Mouse (Mus musculus) megakaryocyte, embryonic 14.5 days (primary cell): ENCODE measurements around the gene Tnxb. TPM values are rescaled to one million over a fixed set of nuclear protein-coding genes. Genes with fewer than 3 reads are reported as not detected.

ENCODE experiments used
- H3K27me3 ChIP-seq: replicated peaks from 2 replicates; pipeline ENCODE3; 2012; ENCODE audit warnings: inconsistent platforms
- H3K36me3 ChIP-seq: replicated peaks from 2 replicates; pipeline ENCODE3; 2012; ENCODE audit warnings: low read length, inconsistent platforms, mixed read lengths
- H3K4me1 ChIP-seq: 2 replicates; pipeline ENCODE4 v1.6.1; 2012; ENCODE audit warnings: inconsistent platforms
- H3K4me3 ChIP-seq: replicated peaks from 2 replicates; pipeline ENCODE3; 2012; ENCODE audit warnings: moderate library complexity, mild to moderate bottlenecking, inconsistent platforms
- H3K9me3 ChIP-seq: 2 replicates; pipeline ENCODE4 v1.6.1; 2012; ENCODE audit warnings: inconsistent platforms
- FLI1 ChIP-seq: IDR thresholded peaks from 2 replicates; pipeline ENCODE4 v1.6.1; 2012; ENCODE audit warnings: low read length, inconsistent platforms, mixed read lengths
- GATA1 ChIP-seq: IDR thresholded peaks from 3 replicates; pipeline ENCODE4 v1.6.1; 2012; ENCODE audit warnings: mixed read lengths, low read length, inconsistent platforms, borderline replicate concordance
- polyA plus RNA-seq: library from polyadenylated mRNA; stranded (reverse); fragments of >175 nt; gene quantifications from 2 replicates; pipeline ENCODE4 v1.2.3, GENCODE M21; 2012; ENCODE audit warnings: low replicate concordance; ENCODE audit not compliant: insufficient read depth

Gene Tnxb
- polyA plus RNA-seq: 0.03 TPM in 1 of 2 replicates, not detected in the other

GRCm38 (mm10) chr17:34670235-34670634, at the start of gene Tnxb:
Gene Tnxb (plus strand): TSS chr17:34670535.
- H3K27me3 ChIP-seq: peaks cover 78% of the 10 kb centered on the region

GRCm38 (mm10) chr17:34621006-34621405, 49.3 kb upstream of the Tnxb start:
- Histone ChIP-seq H3K9me3 (no peaks in the 10 kb centered on the region), H3K4me3 (no peak overlapping the region), H3K27me3 (no peaks in the 10 kb centered on the region), H3K4me1 (peaks cover 14% of the 10 kb centered on the region), H3K36me3 (peaks cover 67% of the 10 kb centered on the region)
- TF ChIP-seq FLI1 (no peak), GATA1 (no peak)

More at GRCm38 (mm10) chr17:34670235-34670634, at the start of gene Tnxb:
- peaks cover 22% of the 10 kb centered on the region for H3K9me3 ChIP-seq
- peak within 1 kb of the TSS; percentile 56 for H3K4me3 ChIP-seq
- H3K4me1 ChIP-seq: peaks cover 15% of the 10 kb centered on the region; the same call in 1 of the 2 replicates
- no peaks in the 10 kb centered on the region for H3K36me3 ChIP-seq
- TF ChIP-seq GATA1 (no peak), FLI1 (no peak)

- TF ChIP-seq FLI1: no peak
- TF ChIP-seq GATA1: no peak
- Histone ChIP-seq H3K36me3 (peaks cover 53% of the 10 kb centered on the region), H3K4me3 (no peak overlapping the region), H3K27me3 (peaks cover 8% of the 10 kb centered on the region), H3K9me3 (no peaks in the 10 kb centered on the region), H3K4me1 (peaks cover 28% of the 10 kb centered on the region)
Measured at GRCm38 (mm10) chr17:34623161-34623560, 47.2 kb upstream of the Tnxb start.

GRCm38 (mm10) chr17:34624981-34625380, 45.4 kb upstream of the Tnxb start:
- TF ChIP-seq FLI1: no peak
- no peak for TF ChIP-seq GATA1
- peaks cover 47% of the 10 kb centered on the region for H3K36me3 ChIP-seq
- peaks cover 38% of the 10 kb centered on the region for H3K4me1 ChIP-seq
- H3K27me3 ChIP-seq: peaks cover 26% of the 10 kb centered on the region
- no peak overlapping the region for H3K4me3 ChIP-seq
- H3K9me3 ChIP-seq: no peaks in the 10 kb centered on the region

GRCm38 (mm10) chr17:34626062-34626772, 44.1 kb upstream of the Tnxb start:
- peaks cover 38% of the 10 kb centered on the region for H3K27me3 ChIP-seq
- H3K4me3 ChIP-seq: peak overlapping the region; percentile 94
- H3K36me3 ChIP-seq: peaks cover 40% of the 10 kb centered on the region
- TF ChIP-seq FLI1: no peak
- no peak for TF ChIP-seq GATA1
- no peaks in the 10 kb centered on the region for H3K9me3 ChIP-seq
- H3K4me1 ChIP-seq: peaks cover 50% of the 10 kb centered on the region

GRCm38 (mm10) chr17:34626773-34627092, 43.6 kb upstream of the Tnxb start:
- H3K36me3 ChIP-seq: peaks cover 37% of the 10 kb centered on the region
- H3K9me3 ChIP-seq: no peaks in the 10 kb centered on the region
- peak overlapping the region; percentile 94 for H3K4me3 ChIP-seq
- H3K27me3 ChIP-seq: peaks cover 43% of the 10 kb centered on the region
- H3K4me1 ChIP-seq: peaks cover 55% of the 10 kb centered on the region
- TF ChIP-seq GATA1: no peak
- TF ChIP-seq FLI1: no peak

GRCm38 (mm10) chr17:34627093-34627942, 43.0 kb upstream of the Tnxb start:
- TF ChIP-seq FLI1 (no peak), GATA1 (no peak)
- peaks cover 49% of the 10 kb centered on the region for H3K27me3 ChIP-seq
- H3K36me3 ChIP-seq: peaks cover 32% of the 10 kb centered on the region
- H3K4me1 ChIP-seq: peaks cover 61% of the 10 kb centered on the region
- no peaks in the 10 kb centered on the region for H3K9me3 ChIP-seq
- peak overlapping the region; percentile 94 for H3K4me3 ChIP-seq

GRCm38 (mm10) chr17:34627943-34628643, 42.2 kb upstream of the Tnxb start, which contains the start of gene Ppt2:
Gene Ppt2 (minus strand): TSS chr17:34628510.
- no peaks in the 10 kb centered on the region for H3K9me3 ChIP-seq
- peaks cover 55% of the 10 kb centered on the region for H3K27me3 ChIP-seq
- peaks cover 24% of the 10 kb centered on the region for H3K36me3 ChIP-seq
- H3K4me3 ChIP-seq: peak within 1 kb of the TSS; percentile 94
- peaks cover 67% of the 10 kb centered on the region for H3K4me1 ChIP-seq
- TF ChIP-seq FLI1 (no peak), GATA1 (no peak)

GRCm38 (mm10) chr17:34628644-34628967, 41.7 kb upstream of the Tnxb start:
- Histone ChIP-seq H3K36me3 (peaks cover 19% of the 10 kb centered on the region), H3K27me3 (peaks cover 60% of the 10 kb centered on the region), H3K4me1 (peaks cover 71% of the 10 kb centered on the region), H3K4me3 (no peak overlapping the region), H3K9me3 (no peaks in the 10 kb centered on the region)
- TF ChIP-seq FLI1: no peak
- TF ChIP-seq GATA1: no peak

- H3K27me3 ChIP-seq: peaks cover 63% of the 10 kb centered on the region
- no peak for TF ChIP-seq FLI1
- TF ChIP-seq GATA1: no peak
- H3K4me3 ChIP-seq: peak within 1 kb of the TSS; percentile 94
- peaks cover 72% of the 10 kb centered on the region for H3K4me1 ChIP-seq
- no peaks in the 10 kb centered on the region for H3K9me3 ChIP-seq
- peaks cover 13% of the 10 kb centered on the region for H3K36me3 ChIP-seq
Measured at GRCm38 (mm10) chr17:34629221-34629751, 41.0 kb upstream of the Tnxb start, which contains the start of gene Prrt1. Gene Prrt1 (plus strand): TSS chr17:34629533.
